ENCODE assay signal across 7 mouse cellular contexts in genomic region chr9:95513776-95514175, GRCm38 (mm10).
"Had no signal": no experiment of that assay in that cellular context is flagged by ENCODE, and none has a peak within 500 bp of the region (broad histone marks: within the 10 kb centered on the region; RNA-seq: fewer than 3 reads in every experiment).

No protein-coding gene starts in this region.

- H3K27me3 ChIP-seq: limb, embryonic 13.5 days; midbrain, embryonic 13.5 days; neural tube, embryonic 15.5 days had no signal

- H3K9ac ChIP-seq: limb, embryonic 13.5 days; liver, embryonic 14.5 days; midbrain, embryonic 13.5 days; neural tube, embryonic 15.5 days had no signal

- H3K36me3 ChIP-seq: limb, embryonic 13.5 days; midbrain, embryonic 13.5 days; neural tube, embryonic 15.5 days had no signal

- DNase-seq: left cerebral cortex, postnatal 4 days; thymus, postnatal 36 days had no signal

- H3K9me3 ChIP-seq: limb, embryonic 13.5 days; midbrain, embryonic 13.5 days; neural tube, embryonic 15.5 days had no signal

- H3K4me3 ChIP-seq: limb, embryonic 13.5 days; midbrain, embryonic 13.5 days; neural tube, embryonic 15.5 days had no signal

- ATAC-seq: intestine, postnatal 0 days; midbrain, embryonic 13.5 days had no signal

- H3K4me2 ChIP-seq: limb, embryonic 13.5 days; midbrain, embryonic 13.5 days had no signal

- H3K27ac ChIP-seq: limb, embryonic 13.5 days; liver, embryonic 14.5 days; midbrain, embryonic 13.5 days; neural tube, embryonic 15.5 days had no signal
